Mouse (Mus musculus): ENCODE results near the gene Gm45234. TPM values are rescaled to one million over a fixed set of nuclear protein-coding genes. Genes with fewer than 3 reads are reported as not detected.
A peak's percentile ranks its signal among the peaks of the same experiment; 100 is the strongest.

The Gm45234 gene
- total and polyA plus RNA-seq, 2 experiments from 2014 or later: 0.11 TPM; not detected in 1

GRCm38 (mm10) chr6:124694166-124694955, 61.5 kb downstream of the Gm45234 start:
- no peaks in the 10 kb centered on the region; the same call in 1 of the 2 replicates for H3K36me3 ChIP-seq (ENCODE audit: insufficient read depth)
- ATAC-seq (peak; percentile 81), DNase-seq (peak; percentile 62)
- H3K9me3 ChIP-seq (ENCODE audit: low read length): no peaks in the 10 kb centered on the region
- no peak overlapping the region for H3K4me2 ChIP-seq (ENCODE audit: low read depth)
- H3K4me3 ChIP-seq (ENCODE audit: low read depth, low read length): no peak overlapping the region
- no peak overlapping the region for H3K9ac ChIP-seq
- H3K4me1 ChIP-seq (ENCODE audit: insufficient read depth): no peaks in the 10 kb centered on the region
- H3K27me3 ChIP-seq (ENCODE audit: insufficient read depth, low read length): no peaks in the 10 kb centered on the region
- 0 out of 2 replicates have a peak overlapping the region, but pooled peaks have one; percentile 45 for H3K27ac ChIP-seq (ENCODE audit: low read depth, low read length)
- no peak for TF ChIP-seq CTCF (IDR thresholded peaks at IDR 0.05; ENCODE audit: low read depth)
- 63% methylated on average over 15 of the region's 15 CpGs for WGBS

- no peaks in the 10 kb centered on the region for H3K27me3 ChIP-seq (ENCODE audit: insufficient read depth, low read length)
- no peak for DNase-seq
- TF ChIP-seq CTCF (IDR thresholded peaks at IDR 0.05; ENCODE audit: low read depth): no peak
- no peak overlapping the region for H3K4me2 ChIP-seq (ENCODE audit: low read depth)
- WGBS: 79% methylated on average over 15 of the region's 15 CpGs
- H3K4me3 ChIP-seq (ENCODE audit: low read depth, low read length): no peak overlapping the region
- no peak for ATAC-seq
- no peaks in the 10 kb centered on the region for H3K36me3 ChIP-seq (ENCODE audit: insufficient read depth)
- no peaks in the 10 kb centered on the region for H3K9me3 ChIP-seq (ENCODE audit: low read length)
- H3K27ac ChIP-seq (ENCODE audit: low read depth, low read length): 0 out of 2 replicates have a peak overlapping the region, but pooled peaks have one; percentile 45
- H3K4me1 ChIP-seq (ENCODE audit: insufficient read depth): no peaks in the 10 kb centered on the region
- no peak overlapping the region for H3K9ac ChIP-seq
These were observed 62.4 kb downstream of the Gm45234 start for GRCm38 (mm10) chr6:124693243-124693981.

- Histone ChIP-seq H3K27me3 (ENCODE audit: insufficient read depth, low read length) (no peaks in the 10 kb centered on the region), H3K27ac (ENCODE audit: low read depth, low read length) (no peak overlapping the region), H3K4me1 (ENCODE audit: insufficient read depth) (no peaks in the 10 kb centered on the region), H3K9me3 (ENCODE audit: low read length) (no peaks in the 10 kb centered on the region), H3K9ac (no peak overlapping the region), H3K4me3 (ENCODE audit: low read depth, low read length) (no peak overlapping the region), H3K4me2 (ENCODE audit: low read depth) (no peak overlapping the region), H3K36me3 (ENCODE audit: insufficient read depth) (no peaks in the 10 kb centered on the region)
- 92% methylated on average over 3 of the region's 3 CpGs for WGBS
- ATAC-seq: no peak
- TF ChIP-seq CTCF (IDR thresholded peaks at IDR 0.05; ENCODE audit: low read depth): no peak
- DNase-seq: no peak
These were observed 65.3 kb downstream of the Gm45234 start for GRCm38 (mm10) chr6:124690517-124690916.

MicroRNAs within 50 kb of the gene (microRNA counts, 519-probe panel; counts per million panel counts)
- microRNA mmu-miR-141 (2,089 counts per million, percentile 17 among the panel's probes with 10 or more counts), microRNA mmu-miR-200c (2,847 counts per million, percentile 22 among the panel's probes with 10 or more counts)

Small RNAs within 50 kb of the gene (microRNA-seq; reads per million reads assigned to microRNA genes)
- gene Mir141: 87.3 to 89.4 reads per million in 2 experiments
- 387 to 424 reads per million in 2 experiments for gene Mir200c

Other genes starting within 250 kb of the Gm45234 start
- gene C1ra, start 243.6 kb downstream of the Gm45234 start, total RNA-seq (2014; rRNA removed): 0.23 and 1.1 TPM in 2 replicates
- 0.49 and 0.58 TPM in 2 replicates for gene C1ra, start 243.6 kb downstream of the Gm45234 start, polyA plus RNA-seq (2015; fragmentation: Nextera tagmentation; extraction: Ambion mirVana)
- gene C1s1, start 213.7 kb downstream of the Gm45234 start, total RNA-seq (2014; rRNA removed): 1.9 and 2.9 TPM in 2 replicates
- gene C1s1, start 213.7 kb downstream of the Gm45234 start, polyA plus RNA-seq (2015; fragmentation: Nextera tagmentation; extraction: Ambion mirVana): 0.67 and 0.83 TPM in 2 replicates
- not detected in 2 replicates for gene C1rb, start 185.7 kb downstream of the Gm45234 start, total RNA-seq (2014; rRNA removed)
- not detected in 2 replicates for gene C1rb, start 185.7 kb downstream of the Gm45234 start, polyA plus RNA-seq (2015; fragmentation: Nextera tagmentation; extraction: Ambion mirVana)
- gene C1s2, start 119.9 kb downstream of the Gm45234 start, total RNA-seq (2014; rRNA removed): 0.15 and 0.19 TPM in 2 replicates
- gene C1s2, start 119.9 kb downstream of the Gm45234 start, polyA plus RNA-seq (2015; fragmentation: Nextera tagmentation; extraction: Ambion mirVana): 0.17 and 0.18 TPM in 2 replicates
- 27.6 and 35.6 TPM in 2 replicates for gene Lpcat3, start 93.0 kb downstream of the Gm45234 start, total RNA-seq (2014; rRNA removed)
- gene Lpcat3, start 93.0 kb downstream of the Gm45234 start, polyA plus RNA-seq (2015; fragmentation: Nextera tagmentation; extraction: Ambion mirVana): 34.3 and 41.3 TPM in 2 replicates
- 105 TPM in 2 replicates for gene Emg1, start 43.8 kb downstream of the Gm45234 start, total RNA-seq (2014; rRNA removed)
- 96.2 and 116 TPM in 2 replicates for gene Emg1, start 43.8 kb downstream of the Gm45234 start, polyA plus RNA-seq (2015; fragmentation: Nextera tagmentation; extraction: Ambion mirVana)
- gene Phb2, start 43.7 kb downstream of the Gm45234 start, total RNA-seq (2014; rRNA removed): 200 and 215 TPM in 2 replicates
- 271 TPM in 2 replicates for gene Phb2, start 43.7 kb downstream of the Gm45234 start, polyA plus RNA-seq (2015; fragmentation: Nextera tagmentation; extraction: Ambion mirVana)
- 2.2 and 2.9 TPM in 2 replicates for gene Ptpn6, start 17.3 kb downstream of the Gm45234 start, total RNA-seq (2014; rRNA removed)
- gene Ptpn6, start 17.3 kb downstream of the Gm45234 start, polyA plus RNA-seq (2015; fragmentation: Nextera tagmentation; extraction: Ambion mirVana): 3.6 and 3.8 TPM in 2 replicates
- 257 and 314 TPM in 2 replicates for gene Grcc10, start 14.6 kb downstream of the Gm45234 start, total RNA-seq (2014; rRNA removed)
- gene Grcc10, start 14.6 kb downstream of the Gm45234 start, polyA plus RNA-seq (2015; fragmentation: Nextera tagmentation; extraction: Ambion mirVana): 699 and 862 TPM in 2 replicates
- 15.0 and 16.7 TPM in 2 replicates for gene Atn1, start 503 bp upstream of the Gm45234 start, total RNA-seq (2014; rRNA removed)
- 19.3 and 24.2 TPM in 2 replicates for gene Atn1, start 503 bp upstream of the Gm45234 start, polyA plus RNA-seq (2015; fragmentation: Nextera tagmentation; extraction: Ambion mirVana)
- gene Eno2, start 13.7 kb upstream of the Gm45234 start, total RNA-seq (2014; rRNA removed): 130 and 148 TPM in 2 replicates
- 88.5 and 113 TPM in 2 replicates for gene Eno2, start 13.7 kb upstream of the Gm45234 start, polyA plus RNA-seq (2015; fragmentation: Nextera tagmentation; extraction: Ambion mirVana)
- gene Lrrc23, start 23.7 kb upstream of the Gm45234 start, total RNA-seq (2014; rRNA removed): 13.7 and 13.8 TPM in 2 replicates
- gene Lrrc23, start 23.7 kb upstream of the Gm45234 start, polyA plus RNA-seq (2015; fragmentation: Nextera tagmentation; extraction: Ambion mirVana): 9.6 and 14.7 TPM in 2 replicates
- gene Spsb2, start 52.6 kb upstream of the Gm45234 start, total RNA-seq (2014; rRNA removed): 4.3 and 6.0 TPM in 2 replicates
- 6.8 and 7.0 TPM in 2 replicates for gene Spsb2, start 52.6 kb upstream of the Gm45234 start, polyA plus RNA-seq (2015; fragmentation: Nextera tagmentation; extraction: Ambion mirVana)
- 332 and 338 TPM in 2 replicates for gene Tpi1, start 58.3 kb upstream of the Gm45234 start, total RNA-seq (2014; rRNA removed)
- gene Tpi1, start 58.3 kb upstream of the Gm45234 start, polyA plus RNA-seq (2015; fragmentation: Nextera tagmentation; extraction: Ambion mirVana): 354 and 367 TPM in 2 replicates
- 215 and 224 TPM in 2 replicates for gene Usp5, start 73.5 kb upstream of the Gm45234 start, total RNA-seq (2014; rRNA removed)
- gene Usp5, start 73.5 kb upstream of the Gm45234 start, polyA plus RNA-seq (2015; fragmentation: Nextera tagmentation; extraction: Ambion mirVana): 173 and 191 TPM in 2 replicates
- gene Cdca3, start 73.5 kb upstream of the Gm45234 start, total RNA-seq (2014; rRNA removed): 13.5 and 20.7 TPM in 2 replicates
- 28.5 and 30.5 TPM in 2 replicates for gene Cdca3, start 73.5 kb upstream of the Gm45234 start, polyA plus RNA-seq (2015; fragmentation: Nextera tagmentation; extraction: Ambion mirVana)
- gene Gnb3, start 84.3 kb upstream of the Gm45234 start, total RNA-seq (2014; rRNA removed): 0.90 and 1.8 TPM in 2 replicates
- 0.61 and 1.2 TPM in 2 replicates for gene Gnb3, start 84.3 kb upstream of the Gm45234 start, polyA plus RNA-seq (2015; fragmentation: Nextera tagmentation; extraction: Ambion mirVana)
- gene P3h3, start 101.7 kb upstream of the Gm45234 start, total RNA-seq (2014; rRNA removed): 78.8 and 85.7 TPM in 2 replicates
- gene P3h3, start 101.7 kb upstream of the Gm45234 start, polyA plus RNA-seq (2015; fragmentation: Nextera tagmentation; extraction: Ambion mirVana): 6.2 and 9.1 TPM in 2 replicates
- 154 and 160 TPM in 2 replicates for gene Gpr162, start 108.0 kb upstream of the Gm45234 start, total RNA-seq (2014; rRNA removed)
- gene Gpr162, start 108.0 kb upstream of the Gm45234 start, polyA plus RNA-seq (2015; fragmentation: Nextera tagmentation; extraction: Ambion mirVana): 30.3 and 38.1 TPM in 2 replicates
- 0.57 and 0.69 TPM in 2 replicates for gene Cd4, start 132.2 kb upstream of the Gm45234 start, total RNA-seq (2014; rRNA removed)
- gene Cd4, start 132.2 kb upstream of the Gm45234 start, polyA plus RNA-seq (2015; fragmentation: Nextera tagmentation; extraction: Ambion mirVana): 0.25 and 0.72 TPM in 2 replicates
- gene Lag3, start 155.7 kb upstream of the Gm45234 start, total RNA-seq (2014; rRNA removed): 1.9 and 2.4 TPM in 2 replicates
- 2.6 and 3.9 TPM in 2 replicates for gene Lag3, start 155.7 kb upstream of the Gm45234 start, polyA plus RNA-seq (2015; fragmentation: Nextera tagmentation; extraction: Ambion mirVana)
- gene Ptms, start 164.1 kb upstream of the Gm45234 start, total RNA-seq (2014; rRNA removed): 722 and 784 TPM in 2 replicates
- gene Ptms, start 164.1 kb upstream of the Gm45234 start, polyA plus RNA-seq (2015; fragmentation: Nextera tagmentation; extraction: Ambion mirVana): 1,090 and 1,099 TPM in 2 replicates
- gene Mlf2, start 175.4 kb upstream of the Gm45234 start, total RNA-seq (2014; rRNA removed): 432 and 471 TPM in 2 replicates
- 665 and 718 TPM in 2 replicates for gene Mlf2, start 175.4 kb upstream of the Gm45234 start, polyA plus RNA-seq (2015; fragmentation: Nextera tagmentation; extraction: Ambion mirVana)
- gene Cops7a, start 209.5 kb upstream of the Gm45234 start, total RNA-seq (2014; rRNA removed): 82.4 and 117 TPM in 2 replicates
- gene Cops7a, start 209.5 kb upstream of the Gm45234 start, polyA plus RNA-seq (2015; fragmentation: Nextera tagmentation; extraction: Ambion mirVana): 87.8 and 93.0 TPM in 2 replicates
- 12.2 and 18.3 TPM in 2 replicates for gene Pianp, start 240.7 kb upstream of the Gm45234 start, total RNA-seq (2014; rRNA removed)
- 53.8 and 68.9 TPM in 2 replicates for gene Pianp, start 240.7 kb upstream of the Gm45234 start, polyA plus RNA-seq (2015; fragmentation: Nextera tagmentation; extraction: Ambion mirVana)

Data from forebrain, postnatal 0 days (tissue).